Mouse (Mus musculus): ENCODE measurements around the gene Esr1. TPM values are rescaled to one million over a fixed set of nuclear protein-coding genes. Genes with fewer than 3 reads are reported as not detected.

Esr1 gene
- polyA plus RNA-seq, 1 experiment from 2014 or later: 0.30 TPM

DNA sequence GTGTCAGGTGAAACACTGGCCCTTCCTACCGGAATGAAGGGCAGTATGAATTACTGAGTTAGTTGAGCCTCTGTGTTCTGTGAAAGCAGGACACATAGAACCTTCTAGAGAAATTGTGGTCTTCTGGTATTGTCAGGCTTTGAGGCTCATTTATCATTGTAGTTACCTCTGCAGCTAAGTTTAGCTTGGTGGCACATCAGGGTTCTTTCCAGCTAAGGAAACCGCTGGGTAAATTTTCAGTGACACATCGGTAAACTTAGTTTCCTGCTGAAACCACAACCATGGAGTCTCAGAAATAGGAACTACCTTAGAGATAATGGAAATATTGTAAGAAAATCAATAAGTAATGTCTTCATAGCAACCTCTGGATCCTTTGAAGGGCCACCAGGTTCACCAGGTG is 366.0 kb downstream of the Esr1 start:
- Histone ChIP-seq H3K4me3 (no peak overlapping the region), H3K4me2 (replicated peaks) (no peak overlapping the region), H3K4me1 (no peaks in the 10 kb centered on the region), H3K36me3 (no peaks in the 10 kb centered on the region), H3K27me3 (replicated peaks) (no peaks in the 10 kb centered on the region), H3K27ac (no peak overlapping the region), H3K9me3 (no peaks in the 10 kb centered on the region), H3K9ac (no peak overlapping the region)
- ATAC-seq (ENCODE audit: low FRiP score, low read depth): no peak
- WGBS: 96% methylated on average over 3 of the region's 3 CpGs

DNA sequence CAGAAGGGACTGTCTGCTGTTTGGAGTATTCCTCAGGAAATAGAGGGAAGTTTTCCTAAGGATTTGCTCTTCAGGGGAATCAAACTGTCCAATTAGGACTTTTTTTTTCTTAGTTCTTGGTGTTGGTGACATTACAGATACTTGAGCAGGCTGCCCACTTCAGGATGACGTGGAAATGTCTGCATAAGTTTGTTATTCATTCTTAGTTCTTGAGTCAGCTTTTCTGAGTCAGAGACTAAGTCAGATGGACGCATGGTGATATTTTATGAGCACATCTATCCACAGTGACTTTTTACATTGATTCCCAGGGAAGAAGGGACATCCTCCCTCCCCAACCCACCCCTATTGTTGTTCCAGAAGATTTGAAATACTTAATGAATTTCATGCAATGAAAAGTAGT is 372.5 kb downstream of the Esr1 start:
- Histone ChIP-seq H3K4me2 (replicated peaks) (no peak overlapping the region), H3K9me3 (no peaks in the 10 kb centered on the region), H3K4me1 (no peaks in the 10 kb centered on the region), H3K9ac (no peak overlapping the region), H3K4me3 (no peak overlapping the region), H3K27ac (no peak overlapping the region), H3K36me3 (no peaks in the 10 kb centered on the region), H3K27me3 (replicated peaks) (no peaks in the 10 kb centered on the region)
- WGBS: 72% methylated on average over 2 of the region's 2 CpGs
- ATAC-seq (ENCODE audit: low FRiP score, low read depth): no peak

DNA sequence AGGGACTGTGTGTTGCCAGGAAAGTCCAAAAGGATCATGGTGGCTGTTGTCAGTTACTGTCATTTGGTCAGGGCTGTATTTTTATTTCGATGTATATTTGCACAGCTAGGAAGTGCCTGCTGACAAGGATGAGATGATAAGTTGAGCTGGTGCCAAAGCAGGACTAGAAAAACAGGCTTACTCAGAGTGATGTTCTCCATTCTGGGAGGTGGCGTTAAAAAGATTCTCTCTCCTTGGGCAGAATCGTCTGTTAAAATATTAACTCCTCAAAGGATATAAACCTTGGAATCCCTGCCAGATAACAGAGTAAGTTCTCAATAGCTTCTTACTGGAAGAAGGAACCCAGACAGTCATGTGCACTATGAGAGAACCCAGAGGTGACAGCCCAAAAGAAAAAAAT is 382.4 kb downstream of the Esr1 start:
- no peaks in the 10 kb centered on the region for H3K36me3 ChIP-seq
- no peak overlapping the region for H3K4me3 ChIP-seq
- WGBS: 87% methylated on average over 3 of the region's 3 CpGs
- H3K9me3 ChIP-seq: no peaks in the 10 kb centered on the region
- no peaks in the 10 kb centered on the region for H3K4me1 ChIP-seq
- no peak overlapping the region for H3K9ac ChIP-seq
- no peak overlapping the region for H3K27ac ChIP-seq
- ATAC-seq (ENCODE audit: low FRiP score, low read depth): no peak
- no peaks in the 10 kb centered on the region for H3K27me3 ChIP-seq (replicated peaks)
- no peak overlapping the region for H3K4me2 ChIP-seq (replicated peaks)

DNA sequence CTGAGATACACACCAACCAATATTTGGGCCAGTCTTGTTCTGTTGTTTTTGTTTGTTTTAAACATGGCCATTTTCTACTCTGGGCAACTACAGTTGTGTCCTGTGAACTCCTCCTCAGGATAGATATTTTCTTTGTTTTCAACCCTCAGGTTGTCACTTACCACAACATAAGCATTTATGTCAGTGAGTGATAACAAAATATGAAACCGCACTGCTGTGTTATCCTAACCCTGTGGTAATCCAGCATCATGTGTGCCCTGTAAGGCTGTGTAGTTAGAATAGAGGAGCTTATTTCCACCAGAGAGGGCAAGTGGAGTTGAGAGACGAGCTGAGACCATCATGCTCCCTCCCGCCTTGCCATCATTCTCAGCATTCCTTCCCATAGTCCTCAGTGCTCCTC is 385.2 kb downstream of the Esr1 start:
- 85% methylated on average over 3 of the region's 3 CpGs for WGBS
- no peak overlapping the region for H3K9ac ChIP-seq
- no peaks in the 10 kb centered on the region for H3K27me3 ChIP-seq (replicated peaks)
- no peak overlapping the region for H3K4me2 ChIP-seq (replicated peaks)
- no peaks in the 10 kb centered on the region for H3K4me1 ChIP-seq
- no peak for ATAC-seq (ENCODE audit: low FRiP score, low read depth)
- H3K4me3 ChIP-seq: no peak overlapping the region
- no peak overlapping the region for H3K27ac ChIP-seq
- no peaks in the 10 kb centered on the region for H3K36me3 ChIP-seq
- H3K9me3 ChIP-seq: no peaks in the 10 kb centered on the region

DNA sequence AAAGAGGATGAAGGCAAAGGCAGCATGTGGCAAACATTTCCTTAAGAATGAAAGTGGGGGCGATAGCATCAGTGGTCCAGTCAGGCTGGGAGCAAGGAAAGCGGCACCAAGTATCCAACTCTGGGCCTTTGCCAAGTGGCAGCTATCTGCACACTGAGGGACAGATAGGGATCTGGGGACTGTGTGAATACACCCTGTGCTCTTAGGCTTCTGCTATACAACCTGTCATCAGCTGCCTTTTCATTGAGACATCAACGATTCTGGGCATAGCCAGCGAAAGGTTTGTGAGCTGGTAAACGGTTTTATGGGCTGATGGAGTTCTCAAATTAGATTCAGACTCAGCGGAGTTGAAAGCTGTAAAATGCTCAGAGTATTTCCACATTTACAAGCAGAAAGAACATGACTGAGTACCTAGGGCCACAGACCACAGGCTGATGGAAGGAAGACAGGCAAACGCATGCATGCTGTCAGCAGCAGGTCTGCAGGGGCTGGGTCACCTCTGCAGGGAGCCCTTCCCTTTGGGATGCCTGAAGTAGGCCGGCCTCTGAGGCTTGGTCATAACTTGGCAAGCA is 397.5 kb downstream of the Esr1 start:
- no peaks in the 10 kb centered on the region for H3K4me1 ChIP-seq
- no peak overlapping the region for H3K4me2 ChIP-seq (replicated peaks)
- ATAC-seq (ENCODE audit: low FRiP score, low read depth): no peak
- H3K36me3 ChIP-seq: no peaks in the 10 kb centered on the region
- no peaks in the 10 kb centered on the region for H3K9me3 ChIP-seq
- H3K27ac ChIP-seq: no peak overlapping the region
- H3K27me3 ChIP-seq (replicated peaks): no peaks in the 10 kb centered on the region
- WGBS: 57% methylated on average over 8 of the region's 8 CpGs
- no peak overlapping the region for H3K4me3 ChIP-seq
- H3K9ac ChIP-seq: no peak overlapping the region

DNA sequence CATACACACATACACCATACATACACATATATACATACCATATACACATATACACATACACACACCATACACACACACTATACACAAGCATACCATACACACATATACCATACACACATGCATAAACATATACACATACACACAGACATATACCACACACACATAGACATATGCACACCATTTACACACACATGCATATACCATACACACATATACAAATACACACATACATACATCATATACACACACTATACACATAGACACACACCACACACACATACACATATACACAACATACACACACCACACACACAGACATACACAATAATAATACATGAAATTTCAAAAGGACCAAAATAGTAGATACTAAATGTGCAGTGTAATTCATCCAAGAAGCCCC is 400.6 kb downstream of the Esr1 start:
- Histone ChIP-seq H3K36me3 (no peaks in the 10 kb centered on the region), H3K9me3 (no peaks in the 10 kb centered on the region), H3K27ac (no peak overlapping the region), H3K4me1 (no peaks in the 10 kb centered on the region), H3K9ac (no peak overlapping the region), H3K27me3 (replicated peaks) (no peaks in the 10 kb centered on the region), H3K4me2 (replicated peaks) (no peak overlapping the region), H3K4me3 (no peak overlapping the region)
- no peak for ATAC-seq (ENCODE audit: low FRiP score, low read depth)

DNA sequence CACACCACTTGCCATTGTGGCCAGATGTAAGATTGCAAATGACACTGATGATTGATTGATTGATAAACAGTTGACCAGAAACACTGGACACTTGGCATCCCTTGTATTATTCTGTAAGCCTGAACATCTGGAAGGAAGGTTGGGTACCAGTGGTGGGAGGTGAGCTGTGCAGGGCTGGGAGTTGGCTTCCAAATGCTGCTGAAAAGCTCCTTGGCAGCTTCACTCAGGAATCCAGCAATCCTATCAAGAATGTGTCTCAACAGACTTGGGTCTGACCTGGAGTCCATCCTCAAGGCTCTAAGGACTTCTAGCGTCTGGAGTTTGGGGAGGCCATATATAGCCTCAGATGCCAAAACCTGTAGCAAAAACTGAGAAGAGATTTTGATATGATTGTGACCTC is 403.6 kb downstream of the Esr1 start:
- Histone ChIP-seq H3K27me3 (replicated peaks) (no peaks in the 10 kb centered on the region), H3K9me3 (no peaks in the 10 kb centered on the region), H3K9ac (no peak overlapping the region), H3K4me2 (replicated peaks) (no peak overlapping the region), H3K36me3 (no peaks in the 10 kb centered on the region), H3K27ac (no peak overlapping the region), H3K4me3 (no peak overlapping the region), H3K4me1 (no peaks in the 10 kb centered on the region)
- no peak for ATAC-seq (ENCODE audit: low FRiP score, low read depth)
- 92% methylated on average over 1 of the region's 1 CpGs for WGBS

DNA sequence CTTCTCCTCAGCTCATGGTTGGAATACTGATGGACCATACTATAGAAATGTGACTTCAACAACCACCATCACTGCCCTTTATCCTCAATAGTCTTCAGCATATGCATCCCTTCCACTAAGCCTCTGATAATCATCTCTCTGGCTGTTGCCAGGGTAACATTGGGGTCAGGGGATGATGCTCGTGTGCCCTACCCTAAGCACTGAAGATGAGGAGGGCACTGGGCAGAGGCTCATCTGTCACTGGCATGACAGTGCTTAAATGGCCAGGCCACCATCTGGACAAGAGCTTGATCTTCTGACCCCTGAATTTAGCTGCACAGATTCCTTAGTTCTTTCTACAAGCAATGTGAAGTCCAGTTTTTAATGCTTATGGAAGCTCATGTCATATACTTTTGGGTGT is 405.8 kb downstream of the Esr1 start:
- no peak overlapping the region for H3K4me2 ChIP-seq (replicated peaks)
- H3K27me3 ChIP-seq (replicated peaks): no peaks in the 10 kb centered on the region
- no peak overlapping the region for H3K27ac ChIP-seq
- no peak overlapping the region for H3K9ac ChIP-seq
- no peaks in the 10 kb centered on the region for H3K4me1 ChIP-seq
- 50% methylated on average over 1 of the region's 1 CpGs for WGBS
- no peak for ATAC-seq (ENCODE audit: low FRiP score, low read depth)
- no peak overlapping the region for H3K4me3 ChIP-seq
- no peaks in the 10 kb centered on the region for H3K9me3 ChIP-seq
- no peaks in the 10 kb centered on the region for H3K36me3 ChIP-seq

DNA sequence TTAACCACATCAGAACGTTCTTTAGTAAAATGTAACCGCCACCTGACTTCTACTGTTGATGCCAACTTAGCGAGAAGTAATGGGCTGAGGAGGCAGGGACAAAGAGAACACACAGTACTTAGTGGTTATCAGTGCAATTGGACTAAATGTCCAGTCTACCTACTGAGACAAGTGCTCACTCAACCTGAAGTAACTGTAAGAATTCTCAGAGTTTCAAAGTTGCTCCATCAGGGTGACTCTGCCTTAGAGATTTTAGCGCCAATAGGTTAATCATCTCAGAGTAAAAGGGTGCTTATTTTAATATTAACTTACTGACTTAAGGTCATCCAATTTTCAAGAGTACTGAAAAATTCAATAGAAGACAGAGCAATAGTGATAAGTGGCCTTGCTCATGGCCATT is 414.5 kb downstream of the Esr1 start:
- Histone ChIP-seq H3K36me3 (no peaks in the 10 kb centered on the region), H3K27me3 (replicated peaks) (no peaks in the 10 kb centered on the region), H3K4me3 (no peak overlapping the region), H3K9me3 (no peaks in the 10 kb centered on the region), H3K4me1 (no peaks in the 10 kb centered on the region), H3K9ac (no peak overlapping the region), H3K4me2 (replicated peaks) (no peak overlapping the region), H3K27ac (no peak overlapping the region)
- ATAC-seq (ENCODE audit: low FRiP score, low read depth): no peak
- 93% methylated on average over 4 of the region's 4 CpGs for WGBS

DNA sequence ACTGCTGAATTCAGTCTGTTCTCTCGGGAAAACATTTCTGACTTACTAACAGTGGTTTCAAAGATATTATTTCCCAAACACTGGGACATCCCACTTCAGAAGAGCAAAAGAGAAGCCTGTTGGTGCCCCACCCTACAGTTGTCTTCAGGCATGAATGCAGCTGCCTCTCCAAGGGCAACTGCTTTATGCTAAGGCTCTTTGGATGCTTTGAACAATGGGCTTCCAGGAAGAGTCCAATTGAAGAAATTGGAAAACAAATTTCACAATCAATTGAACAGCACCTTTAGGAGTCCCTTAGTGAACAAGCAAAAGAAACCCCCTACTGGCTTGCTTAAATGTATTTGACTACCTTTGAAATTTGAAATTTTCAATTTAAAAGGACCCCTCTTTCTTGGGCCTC is 415.8 kb downstream of the Esr1 start:
- 79% methylated on average over 1 of the region's 1 CpGs for WGBS
- no peak overlapping the region for H3K9ac ChIP-seq
- H3K4me2 ChIP-seq (replicated peaks): no peak overlapping the region
- H3K4me1 ChIP-seq: peaks cover 5% of the 10 kb centered on the region; the same call in 1 of the 2 replicates
- H3K27ac ChIP-seq: no peak overlapping the region
- no peak for ATAC-seq (ENCODE audit: low FRiP score, low read depth)
- H3K27me3 ChIP-seq (replicated peaks): no peaks in the 10 kb centered on the region
- H3K9me3 ChIP-seq: no peaks in the 10 kb centered on the region
- no peak overlapping the region for H3K4me3 ChIP-seq
- H3K36me3 ChIP-seq: no peaks in the 10 kb centered on the region

DNA sequence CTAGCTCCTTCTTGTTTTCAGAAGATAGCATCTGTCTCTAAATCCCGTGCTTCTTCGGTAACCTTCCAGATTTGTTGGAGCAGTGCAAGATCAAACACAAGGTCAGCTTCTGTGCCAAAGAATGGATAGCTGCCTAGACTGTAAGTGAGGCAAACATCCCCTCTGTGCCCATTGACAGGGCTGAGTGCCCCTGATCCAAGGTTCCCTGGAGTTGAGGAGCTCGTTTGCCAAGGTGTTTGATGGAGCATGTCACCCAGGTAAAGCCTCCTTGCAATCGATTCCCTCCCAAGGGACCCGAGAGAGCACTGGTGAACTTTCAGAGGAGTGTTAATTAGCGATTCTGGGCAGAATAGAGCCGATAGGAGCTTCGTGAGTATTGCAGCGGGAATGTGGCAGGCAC is 416.9 kb downstream of the Esr1 start:
- Histone ChIP-seq H3K27me3 (replicated peaks) (no peaks in the 10 kb centered on the region), H3K4me2 (replicated peaks) (no peak overlapping the region), H3K27ac (no peak overlapping the region), H3K4me1 (peaks cover 9% of the 10 kb centered on the region; the same call in 1 of the 2 replicates), H3K9ac (no peak overlapping the region), H3K4me3 (no peak overlapping the region), H3K36me3 (no peaks in the 10 kb centered on the region), H3K9me3 (no peaks in the 10 kb centered on the region)
- no peak for ATAC-seq (ENCODE audit: low FRiP score, low read depth)
- WGBS: 86% methylated on average over 9 of the region's 9 CpGs

DNA sequence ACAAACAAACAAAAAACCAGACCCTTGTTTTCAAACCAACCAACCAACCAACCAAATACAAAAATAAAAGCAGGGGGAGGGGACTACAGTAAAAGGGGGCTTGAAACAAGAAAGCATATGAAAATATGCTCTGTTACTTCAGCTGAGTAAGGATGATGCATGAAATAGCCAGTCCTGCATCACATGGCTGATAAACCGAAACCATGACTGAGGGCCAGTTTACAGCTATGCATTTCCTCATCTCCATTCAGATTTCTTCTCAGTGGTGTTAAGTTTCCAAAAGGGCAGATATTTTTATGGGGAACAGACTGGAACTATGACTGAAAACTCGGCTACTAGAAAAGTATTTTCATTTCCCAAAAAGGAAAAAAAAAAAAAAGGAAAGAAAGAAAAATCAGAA is 417.8 kb downstream of the Esr1 start:
- 79% methylated on average over 2 of the region's 2 CpGs for WGBS
- H3K27me3 ChIP-seq (replicated peaks): no peaks in the 10 kb centered on the region
- no peaks in the 10 kb centered on the region for H3K36me3 ChIP-seq
- ATAC-seq (ENCODE audit: low FRiP score, low read depth): no peak
- H3K4me1 ChIP-seq: peaks cover 9% of the 10 kb centered on the region; the same call in 1 of the 2 replicates
- H3K9ac ChIP-seq: no peak overlapping the region
- no peak overlapping the region for H3K27ac ChIP-seq
- no peak overlapping the region for H3K4me2 ChIP-seq (replicated peaks)
- no peak overlapping the region for H3K4me3 ChIP-seq
- no peaks in the 10 kb centered on the region for H3K9me3 ChIP-seq

DNA sequence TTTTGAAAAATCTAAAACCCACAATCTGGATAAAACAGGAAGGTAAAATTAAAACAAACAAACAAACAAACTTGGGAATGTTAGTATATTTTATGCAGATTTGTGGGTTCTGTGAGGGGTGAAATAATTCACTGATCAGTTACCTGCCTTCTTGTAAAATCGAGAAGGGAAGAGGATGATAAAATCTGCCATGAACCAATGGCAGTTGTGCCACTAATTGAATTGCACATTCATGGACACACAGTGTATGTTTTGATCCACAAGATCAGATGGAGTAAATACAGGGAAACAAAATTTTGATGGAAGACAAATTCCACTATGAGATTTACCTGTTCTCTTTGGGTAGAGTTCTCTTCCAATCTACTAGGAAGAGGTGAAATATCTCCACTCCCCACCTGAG is 418.5 kb downstream of the Esr1 start:
- no peak overlapping the region for H3K27ac ChIP-seq
- H3K4me3 ChIP-seq: no peak overlapping the region
- H3K27me3 ChIP-seq (replicated peaks): no peaks in the 10 kb centered on the region
- no peak overlapping the region for H3K4me2 ChIP-seq (replicated peaks)
- ATAC-seq (ENCODE audit: low FRiP score, low read depth): no peak
- H3K36me3 ChIP-seq: no peaks in the 10 kb centered on the region
- 87% methylated on average over 1 of the region's 1 CpGs for WGBS
- H3K9ac ChIP-seq: no peak overlapping the region
- H3K9me3 ChIP-seq: no peaks in the 10 kb centered on the region
- H3K4me1 ChIP-seq: peaks cover 9% of the 10 kb centered on the region; the same call in 1 of the 2 replicates
